Mouse (Mus musculus): ENCODE measurements at regions not wholly inside any gene's neighbourhood (a gene's known extent, or its start where the extent isn't known, plus 50 kb on each side); places are given as distances from the start of the nearest gene placed in this dataset.

- Histone ChIP-seq H3K27ac (ENCODE audit: low read depth, low read length) (no peak overlapping the region), H3K27me3 (ENCODE audit: control insufficient read depth, insufficient read depth, low read length) (no peaks in the 10 kb centered on the region), H3K4me3 (ENCODE audit: low read length) (no peak overlapping the region), H3K9ac (ENCODE audit: low read depth, low read length) (no peak overlapping the region), H3K4me2 (replicated peaks; ENCODE audit: low read depth, low read length) (no peak overlapping the region), H3K4me1 (ENCODE audit: control insufficient read depth, insufficient read depth, low read length) (no peaks in the 10 kb centered on the region), H3K9me3 (ENCODE audit: control insufficient read depth, low read length) (no peaks in the 10 kb centered on the region), H3K36me3 (ENCODE audit: control insufficient read depth, insufficient read depth, low read length) (no peaks in the 10 kb centered on the region)
- no peak for ATAC-seq (ENCODE audit: low FRiP score, low TSS enrichment)
- WGBS = 80% methylated on average over 1 of the region's 1 CpGs
These were observed 122.0 kb downstream of the Olfr1505 start for GRCm38 (mm10) chr19:14035371-14035770.

- Histone ChIP-seq H3K36me3 (ENCODE audit: control insufficient read depth, insufficient read depth, low read length) (no peaks in the 10 kb centered on the region), H3K4me2 (replicated peaks; ENCODE audit: low read depth, low read length) (no peak overlapping the region), H3K4me3 (ENCODE audit: low read length) (no peak overlapping the region), H3K9me3 (ENCODE audit: control insufficient read depth, low read length) (no peaks in the 10 kb centered on the region), H3K4me1 (ENCODE audit: control insufficient read depth, insufficient read depth, low read length) (no peaks in the 10 kb centered on the region), H3K9ac (ENCODE audit: low read depth, low read length) (no peak overlapping the region), H3K27ac (ENCODE audit: low read depth, low read length) (no peak overlapping the region), H3K27me3 (ENCODE audit: control insufficient read depth, insufficient read depth, low read length) (no peaks in the 10 kb centered on the region)
- ATAC-seq (ENCODE audit: low FRiP score, low TSS enrichment) = no peak
- 79% methylated on average over 1 of the region's 1 CpGs for WGBS
These were observed 122.5 kb downstream of the Olfr1505 start for GRCm38 (mm10) chr19:14035785-14036184.

GRCm38 (mm10) chr19:14036750-14037149 lies 123.4 kb downstream of the Olfr1505 start:
- no peak for ATAC-seq (ENCODE audit: low FRiP score, low TSS enrichment)
- H3K4me1 ChIP-seq (ENCODE audit: control insufficient read depth, insufficient read depth, low read length) = no peaks in the 10 kb centered on the region
- H3K27ac ChIP-seq (ENCODE audit: low read depth, low read length) = no peak overlapping the region
- WGBS = 52% methylated on average over 1 of the region's 1 CpGs
- H3K9ac ChIP-seq (ENCODE audit: low read depth, low read length) = no peak overlapping the region
- no peaks in the 10 kb centered on the region for H3K9me3 ChIP-seq (ENCODE audit: control insufficient read depth, low read length)
- no peaks in the 10 kb centered on the region for H3K27me3 ChIP-seq (ENCODE audit: control insufficient read depth, insufficient read depth, low read length)
- H3K4me2 ChIP-seq (replicated peaks; ENCODE audit: low read depth, low read length) = no peak overlapping the region
- no peak overlapping the region for H3K4me3 ChIP-seq (ENCODE audit: low read length)
- no peaks in the 10 kb centered on the region for H3K36me3 ChIP-seq (ENCODE audit: control insufficient read depth, insufficient read depth, low read length)

GRCm38 (mm10) chr19:14042753-14043152 lies 129.4 kb downstream of the Olfr1505 start:
- ATAC-seq (ENCODE audit: low FRiP score, low TSS enrichment) = no peak
- H3K36me3 ChIP-seq (ENCODE audit: control insufficient read depth, insufficient read depth, low read length) = no peaks in the 10 kb centered on the region
- no peak overlapping the region for H3K4me2 ChIP-seq (replicated peaks; ENCODE audit: low read depth, low read length)
- H3K9me3 ChIP-seq (ENCODE audit: control insufficient read depth, low read length) = no peaks in the 10 kb centered on the region
- H3K4me3 ChIP-seq (ENCODE audit: low read length) = no peak overlapping the region
- no peak overlapping the region for H3K27ac ChIP-seq (ENCODE audit: low read depth, low read length)
- H3K27me3 ChIP-seq (ENCODE audit: control insufficient read depth, insufficient read depth, low read length) = no peaks in the 10 kb centered on the region
- 67% methylated on average over 5 of the region's 5 CpGs for WGBS
- H3K9ac ChIP-seq (ENCODE audit: low read depth, low read length) = no peak overlapping the region
- H3K4me1 ChIP-seq (ENCODE audit: control insufficient read depth, insufficient read depth, low read length) = no peaks in the 10 kb centered on the region

- Histone ChIP-seq H3K27ac (ENCODE audit: low read depth, low read length) (no peak overlapping the region), H3K4me3 (ENCODE audit: low read length) (no peak overlapping the region), H3K4me2 (replicated peaks; ENCODE audit: low read depth, low read length) (no peak overlapping the region), H3K9me3 (ENCODE audit: control insufficient read depth, low read length) (no peaks in the 10 kb centered on the region), H3K27me3 (ENCODE audit: control insufficient read depth, insufficient read depth, low read length) (no peaks in the 10 kb centered on the region), H3K9ac (ENCODE audit: low read depth, low read length) (no peak overlapping the region), H3K4me1 (ENCODE audit: control insufficient read depth, insufficient read depth, low read length) (no peaks in the 10 kb centered on the region), H3K36me3 (ENCODE audit: control insufficient read depth, insufficient read depth, low read length) (no peaks in the 10 kb centered on the region)
- no peak for ATAC-seq (ENCODE audit: low FRiP score, low TSS enrichment)
- WGBS = 69% methylated on average over 2 of the region's 2 CpGs
These were observed 132.1 kb downstream of the Olfr1505 start for GRCm38 (mm10) chr19:14045456-14045855.

- Histone ChIP-seq H3K36me3 (ENCODE audit: control insufficient read depth, insufficient read depth, low read length) (no peaks in the 10 kb centered on the region), H3K27me3 (ENCODE audit: control insufficient read depth, insufficient read depth, low read length) (no peaks in the 10 kb centered on the region), H3K4me1 (ENCODE audit: control insufficient read depth, insufficient read depth, low read length) (no peaks in the 10 kb centered on the region), H3K4me3 (ENCODE audit: low read length) (no peak overlapping the region), H3K4me2 (replicated peaks; ENCODE audit: low read depth, low read length) (no peak overlapping the region), H3K9ac (ENCODE audit: low read depth, low read length) (no peak overlapping the region), H3K9me3 (ENCODE audit: control insufficient read depth, low read length) (no peaks in the 10 kb centered on the region), H3K27ac (ENCODE audit: low read depth, low read length) (no peak overlapping the region)
- 92% methylated on average over 4 of the region's 4 CpGs for WGBS
- no peak for ATAC-seq (ENCODE audit: low FRiP score, low TSS enrichment)
These were observed 138.7 kb downstream of the Olfr1505 start for GRCm38 (mm10) chr19:14052052-14052451.

GRCm38 (mm10) chr19:14080538-14080937 lies 167.2 kb downstream of the Olfr1505 start:
- H3K9me3 ChIP-seq (ENCODE audit: control insufficient read depth, low read length) = 0 out of 2 replicates have a peak, but pooled peaks cover 2% of the 10 kb centered on the region
- H3K9ac ChIP-seq (ENCODE audit: low read depth, low read length) = no peak overlapping the region
- H3K4me2 ChIP-seq (replicated peaks; ENCODE audit: low read depth, low read length) = no peak overlapping the region
- no peak overlapping the region for H3K27ac ChIP-seq (ENCODE audit: low read depth, low read length)
- no peak overlapping the region for H3K4me3 ChIP-seq (ENCODE audit: low read length)
- ATAC-seq (ENCODE audit: low FRiP score, low TSS enrichment) = no peak
- WGBS = 14% methylated on average over 2 of the region's 2 CpGs
- no peaks in the 10 kb centered on the region for H3K36me3 ChIP-seq (ENCODE audit: control insufficient read depth, insufficient read depth, low read length)
- H3K27me3 ChIP-seq (ENCODE audit: control insufficient read depth, insufficient read depth, low read length) = no peaks in the 10 kb centered on the region
- H3K4me1 ChIP-seq (ENCODE audit: control insufficient read depth, insufficient read depth, low read length) = no peaks in the 10 kb centered on the region

- H3K4me2 ChIP-seq (replicated peaks; ENCODE audit: low read depth, low read length) = no peak overlapping the region
- no peak overlapping the region for H3K27ac ChIP-seq (ENCODE audit: low read depth, low read length)
- H3K4me1 ChIP-seq (ENCODE audit: control insufficient read depth, insufficient read depth, low read length) = no peaks in the 10 kb centered on the region
- no peak for ATAC-seq (ENCODE audit: low FRiP score, low TSS enrichment)
- 86% methylated on average over 3 of the region's 3 CpGs for WGBS
- H3K9ac ChIP-seq (ENCODE audit: low read depth, low read length) = no peak overlapping the region
- H3K27me3 ChIP-seq (ENCODE audit: control insufficient read depth, insufficient read depth, low read length) = no peaks in the 10 kb centered on the region
- H3K9me3 ChIP-seq (ENCODE audit: control insufficient read depth, low read length) = 0 out of 2 replicates have a peak, but pooled peaks cover 2% of the 10 kb centered on the region
- no peak overlapping the region for H3K4me3 ChIP-seq (ENCODE audit: low read length)
- no peaks in the 10 kb centered on the region for H3K36me3 ChIP-seq (ENCODE audit: control insufficient read depth, insufficient read depth, low read length)
These were observed 171.4 kb downstream of the Olfr1505 start for GRCm38 (mm10) chr19:14084726-14085125.

- Histone ChIP-seq H3K4me3 (ENCODE audit: low read length) (no peak overlapping the region), H3K4me1 (ENCODE audit: control insufficient read depth, insufficient read depth, low read length) (no peaks in the 10 kb centered on the region), H3K27me3 (ENCODE audit: control insufficient read depth, insufficient read depth, low read length) (no peaks in the 10 kb centered on the region), H3K9ac (ENCODE audit: low read depth, low read length) (no peak overlapping the region), H3K27ac (ENCODE audit: low read depth, low read length) (no peak overlapping the region), H3K9me3 (ENCODE audit: control insufficient read depth, low read length) (no peaks in the 10 kb centered on the region), H3K36me3 (ENCODE audit: control insufficient read depth, insufficient read depth, low read length) (no peaks in the 10 kb centered on the region), H3K4me2 (replicated peaks; ENCODE audit: low read depth, low read length) (no peak overlapping the region)
- 71% methylated on average over 3 of the region's 3 CpGs for WGBS
- no peak for ATAC-seq (ENCODE audit: low FRiP score, low TSS enrichment)
These were observed 176.8 kb downstream of the Olfr1505 start for GRCm38 (mm10) chr19:14090106-14090505.

- Histone ChIP-seq H3K27me3 (ENCODE audit: control insufficient read depth, insufficient read depth, low read length) (no peaks in the 10 kb centered on the region), H3K27ac (ENCODE audit: low read depth, low read length) (no peak overlapping the region), H3K4me2 (replicated peaks; ENCODE audit: low read depth, low read length) (no peak overlapping the region), H3K9ac (ENCODE audit: low read depth, low read length) (no peak overlapping the region), H3K9me3 (ENCODE audit: control insufficient read depth, low read length) (no peaks in the 10 kb centered on the region), H3K36me3 (ENCODE audit: control insufficient read depth, insufficient read depth, low read length) (no peaks in the 10 kb centered on the region), H3K4me3 (ENCODE audit: low read length) (no peak overlapping the region), H3K4me1 (ENCODE audit: control insufficient read depth, insufficient read depth, low read length) (no peaks in the 10 kb centered on the region)
- ATAC-seq (ENCODE audit: low FRiP score, low TSS enrichment) = no peak
- WGBS = 73% methylated on average over 2 of the region's 2 CpGs
These were observed 180.9 kb downstream of the Olfr1505 start for GRCm38 (mm10) chr19:14094191-14094590.
